Mouse (Mus musculus): ENCODE data around the gene Fabp1. TPM values are rescaled to one million over a fixed set of nuclear protein-coding genes. Genes with fewer than 3 reads are reported as not detected.

Fabp1 gene
- polyA plus RNA-seq, 1 experiment: 8.3 TPM

GRCm38 (mm10) chr6:71164394-71164793 is 35.2 kb upstream of the Fabp1 start:
- no peak overlapping the region for H3K27ac ChIP-seq (ENCODE audit: insufficient read depth, low read depth, low read length)
- no peak overlapping the region for H3K4me3 ChIP-seq (ENCODE audit: insufficient read depth, low read depth, low read length)
- DNase-seq: peak; percentile 23
- no peaks in the 10 kb centered on the region for H3K27me3 ChIP-seq (replicated peaks; ENCODE audit: control insufficient read depth, insufficient read depth, low read length)
- no peaks in the 10 kb centered on the region for H3K36me3 ChIP-seq (ENCODE audit: control insufficient read depth, insufficient read depth, low read length)
- no peaks in the 10 kb centered on the region for H3K4me1 ChIP-seq (ENCODE audit: control insufficient read depth, insufficient read depth, low read length)
- TF ChIP-seq CTCF (conservative IDR thresholded peaks at IDR 0.05; ENCODE audit: insufficient read depth, insufficient read length, low read depth, low read length) (no peak), POLR2A (IDR thresholded peaks at IDR 0.05; ENCODE audit: low read depth, low read length) (no peak)
- 43% methylated on average over 6 of the region's 6 CpGs for WGBS

- H3K4me1 ChIP-seq (ENCODE audit: control insufficient read depth, insufficient read depth, low read length): no peaks in the 10 kb centered on the region
- no peaks in the 10 kb centered on the region for H3K27me3 ChIP-seq (replicated peaks; ENCODE audit: control insufficient read depth, insufficient read depth, low read length)
- no peak for TF ChIP-seq POLR2A (IDR thresholded peaks at IDR 0.05; ENCODE audit: low read depth, low read length)
- TF ChIP-seq CTCF (conservative IDR thresholded peaks at IDR 0.05; ENCODE audit: insufficient read depth, insufficient read length, low read depth, low read length): peak; percentile 44
- peak; percentile 57 for DNase-seq
- 27% methylated on average over 6 of the region's 6 CpGs for WGBS
- H3K27ac ChIP-seq (ENCODE audit: insufficient read depth, low read depth, low read length): no peak overlapping the region
- H3K4me3 ChIP-seq (ENCODE audit: insufficient read depth, low read depth, low read length): no peak overlapping the region
- no peaks in the 10 kb centered on the region for H3K36me3 ChIP-seq (ENCODE audit: control insufficient read depth, insufficient read depth, low read length)
Observed at GRCm38 (mm10) chr6:71166551-71167169, 33.0 kb upstream of the Fabp1 start.

GRCm38 (mm10) chr6:71172812-71173580 is 26.6 kb upstream of the Fabp1 start:
- Histone ChIP-seq H3K27ac (ENCODE audit: insufficient read depth, low read depth, low read length) (no peak overlapping the region), H3K4me3 (ENCODE audit: insufficient read depth, low read depth, low read length) (no peak overlapping the region), H3K27me3 (replicated peaks; ENCODE audit: control insufficient read depth, insufficient read depth, low read length) (no peaks in the 10 kb centered on the region), H3K4me1 (ENCODE audit: control insufficient read depth, insufficient read depth, low read length) (peaks cover 3% of the 10 kb centered on the region; the same call in 1 of the 2 replicates), H3K36me3 (ENCODE audit: control insufficient read depth, insufficient read depth, low read length) (no peaks in the 10 kb centered on the region)
- 67% methylated on average over 10 of the region's 10 CpGs for WGBS
- peak; percentile 62 for DNase-seq
- no peak for TF ChIP-seq CTCF (conservative IDR thresholded peaks at IDR 0.05; ENCODE audit: insufficient read depth, insufficient read length, low read depth, low read length)
- TF ChIP-seq POLR2A (IDR thresholded peaks at IDR 0.05; ENCODE audit: low read depth, low read length): no peak

GRCm38 (mm10) chr6:71180596-71180995 is 19.0 kb upstream of the Fabp1 start:
- no peaks in the 10 kb centered on the region for H3K27me3 ChIP-seq (replicated peaks; ENCODE audit: control insufficient read depth, insufficient read depth, low read length)
- no peaks in the 10 kb centered on the region for H3K4me1 ChIP-seq (ENCODE audit: control insufficient read depth, insufficient read depth, low read length)
- H3K36me3 ChIP-seq (ENCODE audit: control insufficient read depth, insufficient read depth, low read length): no peaks in the 10 kb centered on the region
- H3K4me3 ChIP-seq (ENCODE audit: insufficient read depth, low read depth, low read length): no peak overlapping the region
- TF ChIP-seq POLR2A (IDR thresholded peaks at IDR 0.05; ENCODE audit: low read depth, low read length) (no peak), CTCF (conservative IDR thresholded peaks at IDR 0.05; ENCODE audit: insufficient read depth, insufficient read length, low read depth, low read length) (no peak)
- H3K27ac ChIP-seq (ENCODE audit: insufficient read depth, low read depth, low read length): no peak overlapping the region
- DNase-seq: no peak
- WGBS: 94% methylated on average over 1 of the region's 1 CpGs

GRCm38 (mm10) chr6:71184941-71185604 is 14.6 kb upstream of the Fabp1 start:
- no peak for DNase-seq
- 59% methylated on average over 7 of the region's 7 CpGs for WGBS
- no peak for TF ChIP-seq CTCF (conservative IDR thresholded peaks at IDR 0.05; ENCODE audit: insufficient read depth, insufficient read length, low read depth, low read length)
- TF ChIP-seq POLR2A (IDR thresholded peaks at IDR 0.05; ENCODE audit: low read depth, low read length): no peak
- Histone ChIP-seq H3K4me3 (ENCODE audit: insufficient read depth, low read depth, low read length) (no peak overlapping the region), H3K36me3 (ENCODE audit: control insufficient read depth, insufficient read depth, low read length) (no peaks in the 10 kb centered on the region), H3K27me3 (replicated peaks; ENCODE audit: control insufficient read depth, insufficient read depth, low read length) (no peaks in the 10 kb centered on the region), H3K27ac (ENCODE audit: insufficient read depth, low read depth, low read length) (no peak overlapping the region), H3K4me1 (ENCODE audit: control insufficient read depth, insufficient read depth, low read length) (no peaks in the 10 kb centered on the region)

- Histone ChIP-seq H3K4me3 (ENCODE audit: insufficient read depth, low read depth, low read length) (no peak overlapping the region), H3K27ac (ENCODE audit: insufficient read depth, low read depth, low read length) (no peak overlapping the region), H3K4me1 (ENCODE audit: control insufficient read depth, insufficient read depth, low read length) (no peaks in the 10 kb centered on the region), H3K36me3 (ENCODE audit: control insufficient read depth, insufficient read depth, low read length) (no peaks in the 10 kb centered on the region), H3K27me3 (replicated peaks; ENCODE audit: control insufficient read depth, insufficient read depth, low read length) (no peaks in the 10 kb centered on the region)
- peak; percentile 30 for DNase-seq
- 47% methylated on average over 1 of the region's 1 CpGs for WGBS
- TF ChIP-seq POLR2A (IDR thresholded peaks at IDR 0.05; ENCODE audit: low read depth, low read length) (no peak), CTCF (conservative IDR thresholded peaks at IDR 0.05; ENCODE audit: insufficient read depth, insufficient read length, low read depth, low read length) (no peak)
Observed at GRCm38 (mm10) chr6:71189578-71189977, 10.0 kb upstream of the Fabp1 start.

- H3K4me3 ChIP-seq (ENCODE audit: insufficient read depth, low read depth, low read length): no peak overlapping the region
- DNase-seq: no peak
- no peaks in the 10 kb centered on the region for H3K27me3 ChIP-seq (replicated peaks; ENCODE audit: control insufficient read depth, insufficient read depth, low read length)
- no peaks in the 10 kb centered on the region for H3K4me1 ChIP-seq (ENCODE audit: control insufficient read depth, insufficient read depth, low read length)
- 83% methylated on average over 2 of the region's 2 CpGs for WGBS
- H3K27ac ChIP-seq (ENCODE audit: insufficient read depth, low read depth, low read length): no peak overlapping the region
- TF ChIP-seq CTCF (conservative IDR thresholded peaks at IDR 0.05; ENCODE audit: insufficient read depth, insufficient read length, low read depth, low read length) (no peak), POLR2A (IDR thresholded peaks at IDR 0.05; ENCODE audit: low read depth, low read length) (no peak)
- H3K36me3 ChIP-seq (ENCODE audit: control insufficient read depth, insufficient read depth, low read length): no peaks in the 10 kb centered on the region
Observed at GRCm38 (mm10) chr6:71190501-71190900, 9.1 kb upstream of the Fabp1 start.

Data from kidney, adult 2 months (tissue).